Mouse (Mus musculus) G1E (cell line): ENCODE measurements at regions not wholly inside any gene's neighbourhood (a gene's known extent, or its start where the extent isn't known, plus 50 kb on each side); places are given as distances from the start of the nearest gene placed in this dataset.

Experiments
- CTCF ChIP-seq: IDR thresholded peaks from 2 replicates; pipeline ENCODE4 v1.5.1; 2012; ENCODE audit warnings: low read depth, low read length, inconsistent platforms, mixed read lengths
- GATA1 ChIP-seq: IDR thresholded peaks from 2 replicates; pipeline ENCODE4 v1.6.1; 2012; ENCODE audit warnings: borderline replicate concordance, low read length, inconsistent platforms, mixed read lengths
- POLR2AphosphoS5 ChIP-seq: IDR thresholded peaks from 2 replicates; pipeline ENCODE4 v1.6.1; 2012; ENCODE audit warnings: low read depth, low read length, inconsistent platforms; ENCODE audit not compliant: insufficient replicate concordance
- TAL1 ChIP-seq: conservative IDR thresholded peaks from 2 replicates; pipeline ENCODE4 v1.6.1; 2012; ENCODE audit warnings: low read depth, low read length, inconsistent platforms, mixed read lengths

- TF ChIP-seq CTCF (no peak), GATA1 (no peak), TAL1 (no peak), POLR2AphosphoS5 (no peak)
These were observed 172.4 kb upstream of the Mki67 start for GRCm38 (mm10) chr7:135888598-135888997.
